Mouse (Mus musculus): Measurements from ENCODE around the gene Scube3. TPM values are rescaled to one million over a fixed set of nuclear protein-coding genes. Genes with fewer than 3 reads are reported as not detected.
A peak's percentile ranks its signal among the peaks of the same experiment; 100 is the strongest.
"Not testable (repeated sequence)": the region's sequence is repeated elsewhere in the genome, so short reads cannot be mapped to it uniquely, and the experiment has no call there.

Scube3 gene
- total RNA-seq, 1 experiment from 2014 or later = 28.0 TPM

GRCm38 (mm10) chr17:28222463-28222862 is 80.5 kb downstream of the Scube3 start:
- not testable (repeated sequence) for DNase-seq

DNA sequence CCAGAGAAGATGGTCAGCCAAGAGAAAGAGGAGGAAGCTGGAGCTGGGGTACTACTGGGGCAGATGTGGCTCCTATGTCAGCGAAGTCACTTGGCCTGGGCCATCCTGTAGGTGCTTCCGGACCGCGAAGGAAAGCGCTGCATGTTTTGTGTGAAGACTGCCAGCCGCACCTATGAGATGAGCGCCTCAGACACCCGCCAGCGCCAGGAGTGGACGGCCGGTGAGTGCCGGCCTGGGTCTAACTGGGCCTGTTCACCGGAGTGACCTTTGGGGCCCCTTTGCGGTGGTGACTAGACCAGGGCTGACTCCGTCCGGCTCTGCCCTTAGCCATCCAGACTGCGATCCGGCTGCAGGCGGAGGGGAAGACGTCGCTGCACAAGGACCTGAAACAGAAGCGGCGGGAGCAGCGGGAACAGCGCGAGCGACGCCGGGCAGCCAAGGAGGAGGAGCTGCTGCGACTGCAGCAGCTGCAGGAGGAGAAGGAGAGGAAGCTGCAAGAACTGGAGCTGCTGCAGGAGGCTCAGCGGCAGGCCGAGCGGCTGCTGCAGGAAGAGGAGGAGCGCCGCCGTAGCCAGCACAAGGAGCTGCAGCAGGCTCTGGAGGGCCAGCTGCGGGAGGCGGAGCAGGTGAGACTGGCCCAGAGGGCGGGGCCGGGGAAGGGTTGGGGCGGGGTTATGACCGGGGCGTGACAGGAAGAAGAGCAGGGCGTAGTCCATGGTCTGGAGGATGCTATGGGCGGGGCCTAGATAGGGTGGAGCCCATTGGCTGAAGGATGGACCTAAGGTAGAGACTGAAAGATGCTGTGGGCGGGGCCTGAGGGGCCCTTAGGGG is 81.8 kb downstream of the Scube3 start:
- peak; percentile 95 for DNase-seq

Other genes with a start within 250 kb of the Scube3 start
- 34.0 and 35.0 TPM in 2 replicates for gene Anks1, start 232.8 kb upstream of the Scube3 start, total RNA-seq (2021)
- 24.4 and 34.9 TPM in 2 replicates for gene Taf11, start 232.3 kb upstream of the Scube3 start, total RNA-seq (2021)
- not detected in 2 replicates for gene Tcp11, start 61.5 kb upstream of the Scube3 start, total RNA-seq (2021)
- 41.5 and 45.5 TPM in 2 replicates for gene Zfp523, start 35.0 kb downstream of the Scube3 start, total RNA-seq (2021)
- gene Def6, start 65.6 kb downstream of the Scube3 start, total RNA-seq (2021) = 1.8 and 3.1 TPM in 2 replicates
- 36.3 and 43.3 TPM in 2 replicates for gene Ppard, start 90.6 kb downstream of the Scube3 start, total RNA-seq (2021)
- gene Fance, start 171.4 kb downstream of the Scube3 start, total RNA-seq (2021) = 34.6 and 35.0 TPM in 2 replicates
- 789 and 848 TPM in 2 replicates for gene Rpl10a, start 186.3 kb downstream of the Scube3 start, total RNA-seq (2021)
- gene Tead3, start 208.7 kb downstream of the Scube3 start, total RNA-seq (2021) = 10.4 and 13.6 TPM in 2 replicates
- gene Tulp1, start 223.1 kb downstream of the Scube3 start, total RNA-seq (2021) = not detected in 2 replicates